Mouse (Mus musculus): ENCODE results near the gene Lrrc75b. TPM values are rescaled to one million over a fixed set of nuclear protein-coding genes. Genes with fewer than 3 reads are reported as not detected.
"Not testable (repeated sequence)": the region's sequence is repeated elsewhere in the genome, so short reads cannot be mapped to it uniquely, and the experiment has no call there.

Lrrc75b gene
- polyA plus RNA-seq, 1 experiment, result 2.1 TPM

- peaks cover 23% of the 10 kb centered on the region; the same call in 1 of the 2 replicates for H3K4me1 ChIP-seq (ENCODE audit: control insufficient read depth, insufficient read depth, low read length)
- DNase-seq, result no peak
- no peaks in the 10 kb centered on the region for H3K27me3 ChIP-seq (replicated peaks; ENCODE audit: control insufficient read depth, insufficient read depth, low read length)
- peak overlapping the region; percentile 55 for H3K4me3 ChIP-seq (ENCODE audit: insufficient read depth, low read depth, low read length)
- H3K27ac ChIP-seq (ENCODE audit: insufficient read depth, low read depth, low read length), result peak overlapping the region; percentile 73
- H3K36me3 ChIP-seq (ENCODE audit: control insufficient read depth, insufficient read depth, low read length), result no peaks in the 10 kb centered on the region
- TF ChIP-seq POLR2A (IDR thresholded peaks at IDR 0.05; ENCODE audit: low read depth, low read length) (no peak), CTCF (conservative IDR thresholded peaks at IDR 0.05; ENCODE audit: insufficient read depth, insufficient read length, low read depth, low read length) (no peak)
- 22% methylated on average over 5 of the region's 5 CpGs for WGBS
These were observed 7.9 kb upstream of the Lrrc75b start for GRCm38 (mm10) chr10:75568029-75568428.

GRCm38 (mm10) chr10:75566765-75567164 is 6.6 kb upstream of the Lrrc75b start:
- H3K4me3 ChIP-seq (ENCODE audit: insufficient read depth, low read depth, low read length); DNase-seq; H3K27me3 ChIP-seq (replicated peaks; ENCODE audit: control insufficient read depth, insufficient read depth, low read length); H3K27ac ChIP-seq (ENCODE audit: insufficient read depth, low read depth, low read length); H3K36me3 ChIP-seq (ENCODE audit: control insufficient read depth, insufficient read depth, low read length): not testable (repeated sequence)
- H3K4me1 ChIP-seq (ENCODE audit: control insufficient read depth, insufficient read depth, low read length), result peaks cover 19% of the 10 kb centered on the region; the same call in 1 of the 2 replicates
- 61% methylated on average over 2 of the region's 2 CpGs for WGBS

DNA sequence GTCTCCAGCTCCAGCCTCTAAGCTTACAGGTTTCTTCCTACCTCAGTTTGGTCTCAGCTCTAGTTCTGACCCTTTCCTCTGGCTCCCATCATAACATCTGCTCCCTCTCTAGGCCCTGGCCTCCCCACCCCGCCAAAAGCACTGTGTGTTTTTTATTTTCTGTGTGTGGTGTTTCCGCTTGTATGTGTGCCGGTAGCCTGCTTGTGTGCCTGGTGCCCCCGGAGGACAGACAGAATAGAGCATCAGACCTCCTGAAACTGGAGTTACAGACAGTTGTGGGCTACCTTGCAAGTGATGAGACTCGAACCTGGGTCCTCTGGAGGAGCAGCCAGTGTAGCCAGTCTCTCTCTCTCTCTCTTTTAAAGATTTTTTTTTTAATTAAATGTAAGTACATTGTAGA is 6.2 kb upstream of the Lrrc75b start:
- DNase-seq, result no peak
- Histone ChIP-seq H3K27me3 (replicated peaks; ENCODE audit: control insufficient read depth, insufficient read depth, low read length) (no peaks in the 10 kb centered on the region), H3K27ac (ENCODE audit: insufficient read depth, low read depth, low read length) (peak overlapping the region; percentile 89), H3K4me1 (ENCODE audit: control insufficient read depth, insufficient read depth, low read length) (peaks cover 19% of the 10 kb centered on the region; the same call in 1 of the 2 replicates), H3K4me3 (ENCODE audit: insufficient read depth, low read depth, low read length) (peak overlapping the region; percentile 42), H3K36me3 (ENCODE audit: control insufficient read depth, insufficient read depth, low read length) (no peaks in the 10 kb centered on the region)
- no peak for TF ChIP-seq CTCF (conservative IDR thresholded peaks at IDR 0.05; ENCODE audit: insufficient read depth, insufficient read length, low read depth, low read length)
- TF ChIP-seq POLR2A (IDR thresholded peaks at IDR 0.05; ENCODE audit: low read depth, low read length), result no peak
- 51% methylated on average over 5 of the region's 5 CpGs for WGBS

DNA sequence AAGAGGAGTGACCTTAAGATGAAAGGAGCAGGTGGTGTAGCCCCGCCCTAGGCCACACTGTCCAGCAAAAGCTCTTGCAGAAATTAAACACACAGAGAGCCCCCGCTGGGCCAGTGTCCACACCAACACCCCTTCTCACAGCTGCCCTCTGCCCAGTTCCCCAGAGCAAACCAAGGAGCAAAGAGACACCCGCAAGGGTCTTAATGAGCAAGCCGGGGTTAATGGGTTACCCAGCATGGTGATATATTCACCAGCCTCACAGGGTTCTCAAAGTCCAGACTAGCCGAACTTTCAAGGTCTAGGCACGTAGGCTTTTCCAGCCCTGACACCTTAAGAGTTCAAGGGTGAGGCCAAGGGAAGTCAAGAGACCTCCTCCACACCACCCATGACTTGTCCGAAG is 5.8 kb upstream of the Lrrc75b start:
- H3K36me3 ChIP-seq (ENCODE audit: control insufficient read depth, insufficient read depth, low read length), result no peaks in the 10 kb centered on the region
- peak overlapping the region; percentile 89 for H3K27ac ChIP-seq (ENCODE audit: insufficient read depth, low read depth, low read length)
- 42% methylated on average over 7 of the region's 7 CpGs for WGBS
- H3K4me3 ChIP-seq (ENCODE audit: insufficient read depth, low read depth, low read length), result peak overlapping the region; percentile 42
- DNase-seq, result peak; percentile 96
- TF ChIP-seq POLR2A (IDR thresholded peaks at IDR 0.05; ENCODE audit: low read depth, low read length) (no peak), CTCF (conservative IDR thresholded peaks at IDR 0.05; ENCODE audit: insufficient read depth, insufficient read length, low read depth, low read length) (no peak)
- H3K27me3 ChIP-seq (replicated peaks; ENCODE audit: control insufficient read depth, insufficient read depth, low read length), result no peaks in the 10 kb centered on the region
- H3K4me1 ChIP-seq (ENCODE audit: control insufficient read depth, insufficient read depth, low read length), result peaks cover 17% of the 10 kb centered on the region; the same call in 1 of the 2 replicates

GRCm38 (mm10) chr10:75565436-75565835 is 5.3 kb upstream of the Lrrc75b start:
- TF ChIP-seq CTCF (conservative IDR thresholded peaks at IDR 0.05; ENCODE audit: insufficient read depth, insufficient read length, low read depth, low read length) (no peak), POLR2A (IDR thresholded peaks at IDR 0.05; ENCODE audit: low read depth, low read length) (no peak)
- H3K27ac ChIP-seq (ENCODE audit: insufficient read depth, low read depth, low read length), result peak overlapping the region; percentile 82
- no peaks in the 10 kb centered on the region for H3K36me3 ChIP-seq (ENCODE audit: control insufficient read depth, insufficient read depth, low read length)
- peaks cover 15% of the 10 kb centered on the region; the same call in 1 of the 2 replicates for H3K4me1 ChIP-seq (ENCODE audit: control insufficient read depth, insufficient read depth, low read length)
- H3K27me3 ChIP-seq (replicated peaks; ENCODE audit: control insufficient read depth, insufficient read depth, low read length), result no peaks in the 10 kb centered on the region
- peak overlapping the region; percentile 0; the same call in 1 of the 2 replicates for H3K4me3 ChIP-seq (ENCODE audit: insufficient read depth, low read depth, low read length)
- WGBS, result 33% methylated on average over 6 of the region's 6 CpGs
- no peak for DNase-seq

- 57% methylated on average over 12 of the region's 12 CpGs for WGBS
- TF ChIP-seq POLR2A (IDR thresholded peaks at IDR 0.05; ENCODE audit: low read depth, low read length), result no peak
- peak overlapping the region; percentile 24 for H3K4me3 ChIP-seq (ENCODE audit: insufficient read depth, low read depth, low read length)
These were observed 4.6 kb upstream of the Lrrc75b start for GRCm38 (mm10) chr10:75564687-75565265.

DNA sequence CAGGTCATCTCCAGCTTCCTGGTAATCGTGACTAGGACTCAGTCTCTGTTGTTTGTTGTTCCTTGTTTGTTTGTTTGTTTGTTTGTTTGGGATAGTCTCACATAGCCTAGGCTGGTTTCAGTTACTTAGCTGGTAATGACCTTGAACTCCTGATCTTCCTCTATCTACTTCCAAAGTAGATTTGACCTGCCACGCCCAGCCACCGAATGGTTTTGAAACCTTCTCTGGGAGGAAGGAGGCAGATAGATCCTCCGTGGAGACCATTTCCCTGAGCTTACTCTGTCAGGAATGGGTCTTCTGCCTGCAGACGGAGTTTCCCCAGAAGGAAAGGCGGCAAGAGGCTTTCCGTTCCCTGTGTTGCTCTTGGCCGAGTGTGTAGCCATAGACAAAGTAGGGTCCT is 2.5 kb upstream of the Lrrc75b start:
- no peak for DNase-seq

More at GRCm38 (mm10) chr10:75564687-75565265, 4.6 kb upstream of the Lrrc75b start:
- no peaks in the 10 kb centered on the region for H3K36me3 ChIP-seq (ENCODE audit: control insufficient read depth, insufficient read depth, low read length)
- DNase-seq, result no peak
- H3K27ac ChIP-seq (ENCODE audit: insufficient read depth, low read depth, low read length), result peak overlapping the region; percentile 82
- H3K27me3 ChIP-seq (replicated peaks; ENCODE audit: control insufficient read depth, insufficient read depth, low read length), result no peaks in the 10 kb centered on the region
- H3K4me1 ChIP-seq (ENCODE audit: control insufficient read depth, insufficient read depth, low read length), result peaks cover 17% of the 10 kb centered on the region; the same call in 1 of the 2 replicates

More for the DNA sequence above, 2.5 kb upstream of the Lrrc75b start:
- no peak for TF ChIP-seq CTCF (conservative IDR thresholded peaks at IDR 0.05; ENCODE audit: insufficient read depth, insufficient read length, low read depth, low read length)
- no peak for TF ChIP-seq POLR2A (IDR thresholded peaks at IDR 0.05; ENCODE audit: low read depth, low read length)
- no peak overlapping the region for H3K4me3 ChIP-seq (ENCODE audit: insufficient read depth, low read depth, low read length)
- H3K4me1 ChIP-seq (ENCODE audit: control insufficient read depth, insufficient read depth, low read length), result peaks cover 17% of the 10 kb centered on the region; the same call in 1 of the 2 replicates
- no peaks in the 10 kb centered on the region for H3K36me3 ChIP-seq (ENCODE audit: control insufficient read depth, insufficient read depth, low read length)
- 90% methylated on average over 8 of the region's 8 CpGs for WGBS
- H3K27me3 ChIP-seq (replicated peaks; ENCODE audit: control insufficient read depth, insufficient read depth, low read length), result no peaks in the 10 kb centered on the region
- no peak overlapping the region for H3K27ac ChIP-seq (ENCODE audit: insufficient read depth, low read depth, low read length)

Measured in kidney, adult 2 months (tissue).